Mouse (Mus musculus) limb, embryonic 14.5 days (tissue): ENCODE results near the gene Nploc4. TPM values are rescaled to one million over a fixed set of nuclear protein-coding genes. Genes with fewer than 3 reads are reported as not detected.
"Not testable (repeated sequence)": the region's sequence is repeated elsewhere in the genome, so short reads cannot be mapped to it uniquely, and the experiment has no call there.

ENCODE experiments used
- ATAC-seq: fragments of 200-750 bp; cut with Nextera tagmentation; 2 replicates; pipeline ENCODE4 v1.8.0; 2017; ENCODE audit warnings: low read depth, moderate number of reproducible peaks, moderate TSS enrichment; ENCODE audit not compliant: low FRiP score
- DNase-seq: peaks from one replicate; pipeline ENCODE4 v3.0.0-alpha.2; 2015; ENCODE audit warnings: low spot score
- H3K27ac ChIP-seq: fragments of 300-500 bp; sonication (generic); replicated peaks from 2 replicates; pipeline ENCODE4 v1.5.1; 2014; ENCODE audit warnings: low read depth, mild to moderate bottlenecking, low read length, moderate library complexity, mixed read lengths
- H3K27me3 ChIP-seq: fragments of 300-500 bp; sonication (generic); 2 replicates; pipeline ENCODE4 v1.6.1; 2014; ENCODE audit warnings: low read length, mixed read lengths; ENCODE audit not compliant: control insufficient read depth, insufficient read depth
- H3K36me3 ChIP-seq: fragments of 300-500 bp; sonication (generic); 2 replicates; pipeline ENCODE4 v1.6.1; 2014; ENCODE audit warnings: mild to moderate bottlenecking, low read length, moderate library complexity, mixed read lengths; ENCODE audit not compliant: control insufficient read depth, insufficient read depth
- H3K4me1 ChIP-seq: fragments of 300-500 bp; sonication (generic); 2 replicates; pipeline ENCODE4 v1.6.1; 2014; ENCODE audit warnings: antibody characterized with exemption, low read length, mixed read lengths; ENCODE audit not compliant: control insufficient read depth, insufficient read depth
- H3K4me2 ChIP-seq: fragments of 300-500 bp; sonication (generic); replicated peaks from 2 replicates; pipeline ENCODE4 v1.6.1; 2014; ENCODE audit warnings: low read depth, mild to moderate bottlenecking, low read length, moderate library complexity; ENCODE audit not compliant: severe bottlenecking
- H3K4me3 ChIP-seq: fragments of 300-500 bp; sonication (generic); replicated peaks from 2 replicates; pipeline ENCODE4 v1.5.1; 2014; ENCODE audit warnings: low read length
- H3K9ac ChIP-seq: fragments of 300-500 bp; sonication (generic); 2 replicates; pipeline ENCODE4 v1.6.1; 2014; ENCODE audit warnings: mild to moderate bottlenecking, low read depth, low read length, moderate library complexity; ENCODE audit not compliant: severe bottlenecking
- H3K9me3 ChIP-seq: fragments of 300-500 bp; sonication (generic); 2 replicates; pipeline ENCODE4 v1.6.1; 2016; ENCODE audit warnings: low read length; ENCODE audit not compliant: control insufficient read depth
- POLR2A ChIP-seq: fragments of 200-500 bp; IDR thresholded peaks from 2 replicates; pipeline ENCODE4 v1.8.0; 2012; ENCODE audit warnings: inconsistent platforms, mild to moderate bottlenecking, moderate library complexity, borderline replicate concordance; ENCODE audit not compliant: insufficient read depth, insufficient read length; ENCODE audit errors: extremely low read depth
- WGBS: fragments of 180-500 bp; shearing (Covaris S2); extraction: QIAGEN DNeasy Blood & Tissue Kit; methylation state at CpG from one replicate; pipeline ENCODE4 v1.1.7; 2014; 5-methylcytosine and 5-hydroxymethylcytosine counted together
- polyA plus RNA-seq, 2 experiments: library from polyadenylated mRNA; depleted of rRNA in 1 of 2; stranded (reverse) in 1 of 2; unstranded in 1 of 2; fragments of >200 nt; fragmentation: Nextera tagmentation in 1 of 2; extraction: Ambion mirVana in 1 of 2; gene quantifications; 2 replicates each; pipeline versions ENCODE4 v1.2.1 to v1.2.3; 2012 to 2014

Nploc4 gene
- polyA plus RNA-seq, 2 experiments = 38.8 to 51.5 TPM

- peak within 1 kb of the TSS; percentile 100 for H3K4me3 ChIP-seq
- no peaks in the 10 kb centered on the region for H3K27me3 ChIP-seq
- peak within 1 kb of the TSS; percentile 93 for H3K4me2 ChIP-seq
- H3K9me3 ChIP-seq = no peaks in the 10 kb centered on the region
- DNase-seq = peak; percentile 92
- H3K36me3 ChIP-seq = peaks cover 22% of the 10 kb centered on the region
- peaks cover 20% of the 10 kb centered on the region for H3K4me1 ChIP-seq
- TF ChIP-seq POLR2A = peak; percentile 88; the same call in 1 of the 2 replicates
- 8% methylated on average over 55 of the region's 103 CpGs for WGBS
- H3K9ac ChIP-seq = peak within 1 kb of the TSS; percentile 100
- peak; percentile 79 for ATAC-seq
- peak within 1 kb of the TSS; percentile 98 for H3K27ac ChIP-seq
Observed at GRCm38 (mm10) chr11:120347791-120348683, 89.5 kb downstream of the Nploc4 start, which contains the start of gene Actg1. TSS of gene Actg1 (minus strand) at chr11:120348542.

DNA sequence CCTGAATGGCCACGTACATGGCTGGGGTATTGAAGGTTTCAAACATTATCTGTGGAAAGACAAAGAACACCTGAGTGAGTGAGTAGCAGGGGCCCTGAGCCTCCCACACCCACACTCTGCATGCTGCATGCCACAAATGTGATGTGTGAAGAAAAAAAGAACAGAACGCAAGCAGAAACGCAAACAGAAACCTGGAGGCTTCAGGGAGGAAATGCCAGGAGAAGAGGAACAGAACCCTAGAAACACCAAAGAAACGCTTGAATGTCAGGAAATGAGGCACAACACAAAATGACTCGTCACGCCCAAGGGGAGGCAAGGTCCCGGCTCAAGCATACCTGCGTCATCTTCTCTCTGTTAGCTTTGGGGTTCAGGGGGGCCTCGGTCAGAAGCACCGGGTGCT is 90.2 kb downstream of the Nploc4 start:
- DNase-seq = no peak
- Histone ChIP-seq H3K9ac (peak overlapping the region; percentile 100), H3K4me2 (peak overlapping the region; percentile 82), H3K36me3 (peaks cover 22% of the 10 kb centered on the region), H3K9me3 (no peaks in the 10 kb centered on the region), H3K4me3 (peak overlapping the region; percentile 100), H3K27me3 (no peaks in the 10 kb centered on the region), H3K4me1 (peaks cover 14% of the 10 kb centered on the region), H3K27ac (0 out of 2 replicates have a peak overlapping the region, but pooled peaks have one; percentile 41)
- 4% methylated on average over 8 of the region's 10 CpGs for WGBS
- no peak for TF ChIP-seq POLR2A
- no peak for ATAC-seq

DNA sequence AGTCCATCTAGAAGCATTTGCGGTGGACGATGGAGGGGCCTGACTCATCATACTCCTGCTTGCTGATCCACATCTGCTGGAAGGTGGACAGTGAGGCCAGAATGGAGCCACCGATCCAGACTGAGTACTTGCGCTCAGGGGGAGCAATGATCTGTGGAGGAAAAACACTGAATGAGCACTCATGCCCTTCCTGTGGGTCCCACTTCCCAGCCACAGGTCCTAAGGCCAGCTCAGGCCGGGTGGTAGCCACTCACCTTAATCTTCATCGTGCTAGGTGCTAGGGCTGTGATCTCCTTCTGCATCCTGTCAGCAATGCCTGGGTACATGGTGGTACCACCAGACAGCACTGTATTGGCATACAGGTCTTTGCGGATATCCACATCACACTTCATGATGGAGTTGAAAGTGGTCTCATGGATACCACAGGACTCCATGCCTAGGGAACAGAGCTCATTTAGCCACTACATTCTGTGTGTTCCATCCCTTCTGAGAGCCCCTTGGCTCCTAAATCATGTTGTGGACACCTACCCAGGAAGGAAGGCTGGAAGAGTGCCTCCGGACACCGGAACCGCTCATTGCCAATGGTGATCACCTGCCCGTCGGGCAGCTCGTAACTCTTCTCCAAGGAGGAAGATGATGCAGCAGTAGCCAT is 91.0 kb downstream of the Nploc4 start:
- not testable (repeated sequence) for H3K9me3 ChIP-seq, ATAC-seq, H3K27ac ChIP-seq, DNase-seq, H3K27me3 ChIP-seq
- Histone ChIP-seq H3K36me3 (peaks cover 22% of the 10 kb centered on the region), H3K4me3 (peak overlapping the region; percentile 39), H3K4me2 (peak overlapping the region; percentile 64), H3K4me1 (peaks cover 12% of the 10 kb centered on the region), H3K9ac (peak overlapping the region; percentile 45)
- 61% methylated on average over 8 of the region's 13 CpGs for whole genome bisulfite sequencing

DNA sequence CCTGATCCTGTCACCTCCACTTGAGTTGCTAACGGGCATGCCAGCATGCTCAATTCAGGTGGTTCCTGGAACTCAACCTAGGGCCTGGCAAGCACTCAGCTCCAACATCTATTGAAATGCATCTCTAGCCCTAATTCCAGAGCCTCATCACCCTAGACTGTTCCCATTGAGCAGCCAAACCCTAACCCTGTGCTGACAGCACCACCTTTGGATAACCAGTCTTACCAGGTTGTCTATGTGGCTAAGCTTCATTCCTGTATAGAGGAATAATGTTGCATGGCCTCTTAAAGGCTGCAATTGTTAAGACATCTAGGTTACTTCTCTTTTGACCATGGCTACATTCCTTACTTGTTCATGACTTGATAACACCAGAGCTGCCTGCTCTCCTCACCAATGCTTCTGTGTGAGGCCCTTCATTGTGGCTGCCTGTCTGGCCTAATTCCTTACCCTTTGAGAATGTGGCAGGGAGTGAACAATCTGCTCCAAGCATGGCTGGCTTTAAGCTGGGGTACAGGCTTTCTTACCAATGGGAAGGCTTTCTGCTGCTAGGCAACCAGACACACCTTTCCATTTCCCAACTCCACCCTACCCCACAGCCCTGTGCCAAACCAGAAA is 92.3 kb downstream of the Nploc4 start:
- DNase-seq = peak; percentile 7
- WGBS = 29% methylated on average over 1 of the region's 1 CpGs
- H3K4me3 ChIP-seq = peak overlapping the region; percentile 18
- peaks cover 22% of the 10 kb centered on the region for H3K36me3 ChIP-seq
- H3K9me3 ChIP-seq = no peaks in the 10 kb centered on the region
- peaks cover 3% of the 10 kb centered on the region; the same call in 1 of the 2 replicates for H3K4me1 ChIP-seq
- no peak for ATAC-seq
- TF ChIP-seq POLR2A = no peak
- H3K9ac ChIP-seq = no peak overlapping the region; the same call in 1 of the 2 replicates
- peak overlapping the region; percentile 39 for H3K4me2 ChIP-seq
- no peaks in the 10 kb centered on the region for H3K27me3 ChIP-seq
- H3K27ac ChIP-seq = no peak overlapping the region

DNA sequence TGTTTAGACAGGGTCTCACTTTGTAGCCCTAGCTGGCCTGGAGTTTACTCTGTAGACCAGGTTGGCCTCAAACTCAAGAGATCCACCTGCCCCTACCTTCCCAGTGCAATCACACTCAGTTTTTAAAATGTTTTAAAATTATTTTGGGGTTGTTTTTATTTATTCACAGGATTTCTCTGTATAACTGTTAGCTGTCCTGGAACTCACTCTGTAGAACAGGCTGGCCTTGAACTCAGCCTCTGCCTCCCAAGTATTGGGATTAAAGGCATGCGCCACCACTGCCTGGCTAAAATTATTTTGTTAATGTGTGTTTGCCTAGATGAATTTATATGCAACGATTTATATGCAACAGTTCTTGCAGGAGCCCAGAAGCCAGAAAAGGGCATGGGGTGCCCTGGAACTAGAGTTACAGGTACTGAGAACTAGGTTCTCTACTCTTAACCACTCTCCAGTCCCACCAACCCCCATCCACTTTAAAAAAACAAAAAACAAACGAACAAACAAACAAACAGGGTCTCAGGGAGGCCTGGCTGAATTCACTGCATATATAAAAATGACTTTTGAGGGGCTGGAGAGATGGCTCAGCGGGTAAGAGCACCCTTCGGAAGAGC is 93.1 kb downstream of the Nploc4 start:
- peaks cover 22% of the 10 kb centered on the region for H3K36me3 ChIP-seq
- no peak for ATAC-seq
- no peaks in the 10 kb centered on the region for H3K27me3 ChIP-seq
- 63% methylated on average over 5 of the region's 5 CpGs for WGBS
- H3K4me1 ChIP-seq = peaks cover 3% of the 10 kb centered on the region; the same call in 1 of the 2 replicates
- H3K4me2 ChIP-seq = no peak overlapping the region
- H3K9me3 ChIP-seq = no peaks in the 10 kb centered on the region
- TF ChIP-seq POLR2A = no peak
- H3K27ac ChIP-seq = no peak overlapping the region
- H3K9ac ChIP-seq = no peak overlapping the region
- peak; percentile 2 for DNase-seq
- no peak overlapping the region for H3K4me3 ChIP-seq
